Mouse (Mus musculus) thymus, adult 18-20 months (tissue): ENCODE measurements around the gene Nfasc.

Source experiments
- DNase-seq, 2 experiments: peaks; one replicate each; pipeline ENCODE4 v3.0.0; 2022; ENCODE audit warnings: mixed read lengths in 2 of 2

The Nfasc gene

GRCm38 (mm10) chr1:132727548-132727947 lies 14.0 kb downstream of the Nfasc start:
- DNase-seq, result no peak

GRCm38 (mm10) chr1:132722362-132722761 lies 19.2 kb downstream of the Nfasc start:
- no peak for DNase-seq

- no peak for DNase-seq
These were observed 20.3 kb downstream of the Nfasc start for GRCm38 (mm10) chr1:132721266-132721665.

- no peak for DNase-seq
These were observed 23.4 kb downstream of the Nfasc start for GRCm38 (mm10) chr1:132718225-132718624.

GRCm38 (mm10) chr1:132715044-132715443 lies 26.6 kb downstream of the Nfasc start:
- DNase-seq, result no peak

GRCm38 (mm10) chr1:132709419-132709818 lies 32.2 kb downstream of the Nfasc start:
- no peak for DNase-seq

- DNase-seq, result no peak
These were observed 34.3 kb downstream of the Nfasc start for GRCm38 (mm10) chr1:132707301-132707700.

GRCm38 (mm10) chr1:132703467-132703866 lies 38.1 kb downstream of the Nfasc start:
- DNase-seq, result no peak

- DNase-seq, result no peak
These were observed 44.7 kb downstream of the Nfasc start for GRCm38 (mm10) chr1:132696926-132697325.

GRCm38 (mm10) chr1:132696232-132696631 lies 45.4 kb downstream of the Nfasc start:
- no peak for DNase-seq

GRCm38 (mm10) chr1:132694007-132694406 lies 47.6 kb downstream of the Nfasc start:
- DNase-seq, result no peak

- no peak for DNase-seq
These were observed 52.4 kb downstream of the Nfasc start for GRCm38 (mm10) chr1:132689181-132689580.

GRCm38 (mm10) chr1:132678935-132679334 lies 62.7 kb downstream of the Nfasc start:
- no peak for DNase-seq

GRCm38 (mm10) chr1:132678076-132678475 lies 63.5 kb downstream of the Nfasc start:
- DNase-seq, result no peak

GRCm38 (mm10) chr1:132672704-132673103 lies 68.9 kb downstream of the Nfasc start:
- DNase-seq, result no peak

- DNase-seq, result no peak
These were observed 72.4 kb downstream of the Nfasc start for GRCm38 (mm10) chr1:132669200-132669599.

GRCm38 (mm10) chr1:132660354-132660753 lies 81.2 kb downstream of the Nfasc start:
- no peak for DNase-seq

GRCm38 (mm10) chr1:132659604-132660003 lies 82.0 kb downstream of the Nfasc start:
- no peak for DNase-seq

- no peak for DNase-seq
These were observed 86.0 kb downstream of the Nfasc start for GRCm38 (mm10) chr1:132655611-132656010.

GRCm38 (mm10) chr1:132654769-132655168 lies 86.8 kb downstream of the Nfasc start:
- no peak for DNase-seq

GRCm38 (mm10) chr1:132653841-132654457 lies 87.6 kb downstream of the Nfasc start:
- DNase-seq, result no peak

- no peak for DNase-seq
These were observed 88.4 kb downstream of the Nfasc start for GRCm38 (mm10) chr1:132653161-132653560.

GRCm38 (mm10) chr1:132650680-132651079 lies 90.9 kb downstream of the Nfasc start:
- no peak for DNase-seq

GRCm38 (mm10) chr1:132647958-132648357 lies 93.6 kb downstream of the Nfasc start:
- DNase-seq, result no peak
